In the genomic region with DNA sequence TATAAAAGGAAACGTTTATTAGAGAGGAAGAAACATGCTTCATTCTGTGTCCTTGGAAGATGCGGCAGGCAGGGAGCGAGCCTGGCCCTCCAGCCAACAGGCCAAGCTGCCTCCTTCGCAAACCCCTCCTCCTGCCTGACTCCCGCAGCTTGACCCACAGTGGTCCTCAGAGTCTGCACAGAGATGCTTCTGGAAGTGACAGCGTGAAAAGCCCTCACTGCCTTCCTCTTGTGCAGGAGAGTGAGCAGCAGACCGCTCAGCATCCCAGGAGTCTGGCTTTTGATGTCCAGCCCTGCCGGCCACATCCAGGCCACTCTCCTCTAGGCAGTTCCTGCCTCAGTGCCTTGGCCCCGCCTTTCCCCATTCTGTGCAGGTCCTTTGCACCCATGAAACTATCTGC, we compare ENCODE assay signal across 21 mouse cellular contexts. TPM values are rescaled to one million over a fixed set of nuclear protein-coding genes. Genes with fewer than 3 reads are reported as not detected.
DNase-seq lines count a peak whose midpoint lies in the region; ATAC-seq lines count a peak whose summit lies in the region.
"Had no signal": no experiment of that assay in that cellular context is flagged by ENCODE, and none has a peak within 500 bp of the region (broad histone marks: within the 10 kb centered on the region; RNA-seq: fewer than 3 reads in every experiment).

No protein-coding gene starts in this region.

- H3K9me3 ChIP-seq in midbrain, embryonic 16.5 days (replicated peaks; ENCODE audit: control insufficient read depth, low read length, poor library complexity, severe bottlenecking), result no peaks in the 10 kb centered on the region
- no peaks in the 10 kb centered on the region for H3K9me3 ChIP-seq in midbrain, embryonic 10.5 days (replicated peaks)
- H3K9me3 ChIP-seq in intestine, embryonic 16.5 days (ENCODE audit: control insufficient read depth, low read length), result no peaks in the 10 kb centered on the region
- H3K9me3 ChIP-seq in forebrain, embryonic 16.5 days (ENCODE audit: control insufficient read depth, low read length), result no peaks in the 10 kb centered on the region
- H3K9me3 ChIP-seq: forebrain, embryonic 10.5 days; hindbrain, embryonic 13.5 days; liver, embryonic 13.5 days had no signal

- 0 out of 2 replicates have a peak, but pooled peaks cover 3% of the 10 kb centered on the region for H3K36me3 ChIP-seq in midbrain, embryonic 16.5 days (ENCODE audit: control insufficient read depth, insufficient read depth, low read length)
- no peaks in the 10 kb centered on the region for H3K36me3 ChIP-seq in midbrain, embryonic 10.5 days
- no peaks in the 10 kb centered on the region for H3K36me3 ChIP-seq in intestine, embryonic 16.5 days (ENCODE audit: control insufficient read depth, insufficient read depth, low read length)
- H3K36me3 ChIP-seq in forebrain, embryonic 16.5 days (ENCODE audit: control insufficient read depth, insufficient read depth), result no peaks in the 10 kb centered on the region
- H3K36me3 ChIP-seq: forebrain, embryonic 10.5 days; liver, embryonic 13.5 days had no signal

- no peaks in the 10 kb centered on the region for H3K27me3 ChIP-seq in midbrain, embryonic 16.5 days (ENCODE audit: control insufficient read depth, insufficient read depth, low read depth, low read length)
- H3K27me3 ChIP-seq in midbrain, embryonic 10.5 days (ENCODE audit: low read depth, poor library complexity, severe bottlenecking), result peaks cover 43% of the 10 kb centered on the region
- no peaks in the 10 kb centered on the region for H3K27me3 ChIP-seq in intestine, embryonic 16.5 days (replicated peaks; ENCODE audit: control insufficient read depth, insufficient read depth, low read length)
- H3K27me3 ChIP-seq in forebrain, embryonic 16.5 days (replicated peaks; ENCODE audit: control insufficient read depth, insufficient read depth, low read length), result no peaks in the 10 kb centered on the region

- H3K27ac ChIP-seq in midbrain, embryonic 16.5 days (ENCODE audit: low read length), result no peak overlapping the region
- no peak overlapping the region for H3K27ac ChIP-seq in midbrain, embryonic 10.5 days (replicated peaks)
- peak overlapping the region; percentile 60 for H3K27ac ChIP-seq in intestine, embryonic 16.5 days (ENCODE audit: low read length)
- H3K27ac ChIP-seq in forebrain, embryonic 16.5 days (ENCODE audit: low read length), result no peak overlapping the region
- H3K27ac ChIP-seq: forebrain, embryonic 10.5 days; hindbrain, embryonic 13.5 days; liver, embryonic 13.5 days had no signal

- WGBS in midbrain, embryonic 16.5 days, result 39% methylated on average over 9 of the region's 9 CpGs
- WGBS in midbrain, embryonic 10.5 days, result 48% methylated on average over 9 of the region's 9 CpGs
- WGBS in intestine, embryonic 16.5 days, result 40% methylated on average over 9 of the region's 9 CpGs
- 55% methylated on average over 9 of the region's 9 CpGs for whole genome bisulfite sequencing in forebrain, embryonic 16.5 days

- H3K4me3 ChIP-seq in midbrain, embryonic 16.5 days (ENCODE audit: low read depth, low read length), result no peak overlapping the region
- no peak overlapping the region for H3K4me3 ChIP-seq in midbrain, embryonic 10.5 days
- no peak overlapping the region for H3K4me3 ChIP-seq in intestine, embryonic 16.5 days (ENCODE audit: low read length)
- H3K4me3 ChIP-seq in forebrain, embryonic 16.5 days (replicated peaks; ENCODE audit: low read length), result no peak overlapping the region
- H3K4me3 ChIP-seq: forebrain, embryonic 10.5 days; hindbrain, embryonic 13.5 days; liver, embryonic 13.5 days had no signal

- no peak overlapping the region for H3K4me2 ChIP-seq in midbrain, embryonic 16.5 days (ENCODE audit: low read length)
- H3K4me2 ChIP-seq in intestine, embryonic 16.5 days (ENCODE audit: low read depth, low read length), result peak overlapping the region; percentile 17; the same call in 1 of the 2 replicates
- H3K4me2 ChIP-seq in forebrain, embryonic 16.5 days (ENCODE audit: low read length), result no peak overlapping the region
- H3K4me2 ChIP-seq: hindbrain, embryonic 13.5 days; liver, embryonic 13.5 days had no signal

- DNase-seq in cerebellum, adult 11-12 months, result peak; percentile 67
- DNase-seq in cerebellum, adult 11 months, result no peak
- DNase-seq in midbrain, embryonic 10.5 days (ENCODE audit: low spot score), result no peak
- DNase-seq in cerebellum, postnatal 10 days, result peak; percentile 53 to 61
- no peak for DNase-seq in kidney, postnatal 25 days
- DNase-seq: adrenal gland, postnatal 25 days; forebrain, postnatal 0 days; gastrocnemius, postnatal 25 days; liver, embryonic 13.5 days; lung, adult 2 months; thymus, postnatal 14 days had no signal

- H3K4me1 ChIP-seq in midbrain, embryonic 16.5 days (ENCODE audit: control insufficient read depth, insufficient read depth, low read length), result peaks cover 18% of the 10 kb centered on the region
- peaks cover 23% of the 10 kb centered on the region for H3K4me1 ChIP-seq in midbrain, embryonic 10.5 days
- peaks cover 24% of the 10 kb centered on the region for H3K4me1 ChIP-seq in intestine, embryonic 16.5 days (ENCODE audit: control insufficient read depth, insufficient read depth, low read length)
- peaks cover 3% of the 10 kb centered on the region; the same call in 1 of the 2 replicates for H3K4me1 ChIP-seq in forebrain, embryonic 16.5 days (replicated peaks; ENCODE audit: control insufficient read depth, insufficient read depth, low read length)

- ATAC-seq in midbrain, embryonic 16.5 days, result no peak
- ATAC-seq in intestine, embryonic 16.5 days, result 0 out of 2 replicates have a peak, but pooled peaks have one; percentile 2
- no peak for ATAC-seq in forebrain, embryonic 16.5 days
- ATAC-seq: forebrain, postnatal 0 days had no signal

- 0 out of 2 replicates have a peak overlapping the region, but pooled peaks have one; percentile 30 for H3K9ac ChIP-seq in midbrain, embryonic 16.5 days (ENCODE audit: low read depth, low read length)
- H3K9ac ChIP-seq in intestine, embryonic 16.5 days (ENCODE audit: low read depth, low read length), result no peak overlapping the region
- no peak overlapping the region for H3K9ac ChIP-seq in forebrain, embryonic 16.5 days (replicated peaks; ENCODE audit: low read depth, low read length)
- H3K9ac ChIP-seq: forebrain, postnatal 0 days; hindbrain, embryonic 13.5 days; liver, embryonic 13.5 days had no signal

RNA-seq across cellular contexts. Expression of a gene that starts 11.2 kb away (rescaled TPM):
- 27.5 and 29.4 TPM in 2 replicates for polyA plus RNA-seq in midbrain, embryonic 16.5 days (2015; fragmentation: Nextera tagmentation; extraction: Ambion mirVana)
- polyA plus RNA-seq in midbrain, embryonic 10.5 days (2016; fragmentation: Nextera tagmentation; extraction: Ambion mirVana), result 16.0 and 16.3 TPM in 2 replicates
- 10.3 and 11.1 TPM in 2 replicates for polyA plus RNA-seq in intestine, embryonic 16.5 days (2015; fragmentation: Nextera tagmentation; extraction: Ambion mirVana)
- polyA plus RNA-seq in forebrain, embryonic 16.5 days (2015; fragmentation: Nextera tagmentation; extraction: Ambion mirVana), result 15.8 and 19.2 TPM in 2 replicates

RNA-seq across cellular contexts. Expression of a gene that starts 57.7 kb away (rescaled TPM):
- not detected in 2 replicates for polyA plus RNA-seq in midbrain, embryonic 16.5 days (2015; fragmentation: Nextera tagmentation; extraction: Ambion mirVana)
- not detected in 2 replicates for polyA plus RNA-seq in midbrain, embryonic 10.5 days (2016; fragmentation: Nextera tagmentation; extraction: Ambion mirVana)
- polyA plus RNA-seq in intestine, embryonic 16.5 days (2015; fragmentation: Nextera tagmentation; extraction: Ambion mirVana), result not detected in 2 replicates
- not detected in 2 replicates for polyA plus RNA-seq in forebrain, embryonic 16.5 days (2015; fragmentation: Nextera tagmentation; extraction: Ambion mirVana)
- polyA plus RNA-seq: embryonic facial prominence, embryonic 11.5 days; forebrain, embryonic 10.5 days; forebrain, postnatal 0 days; heart, embryonic 14.5 days; hindbrain, embryonic 13.5 days; kidney, embryonic 14.5 days; limb, embryonic 14.5 days; liver, embryonic 13.5 days; lung, adult 2 months; small intestine, adult 2 months had no signal

Comparison
In these comparisons a context has a peak if more than half of its experiments do, and no peak if none do; other contexts are left out.
1. DNase-seq: peak in cerebellum, adult 11-12 months (single experiment) and cerebellum, postnatal 10 days (2 of 2); none in cerebellum, adult 11 months (single experiment), midbrain, embryonic 10.5 days (single experiment) and kidney, postnatal 25 days (0 of 2).